Mouse (Mus musculus): Measurements from ENCODE around the gene Atxn7. TPM values are rescaled to one million over a fixed set of nuclear protein-coding genes. Genes with fewer than 3 reads are reported as not detected.
"Not testable (repeated sequence)": the region's sequence is repeated elsewhere in the genome, so short reads cannot be mapped to it uniquely, and the experiment has no call there.

Atxn7 gene
- total RNA-seq, 2 experiments from 2014 or later: 25.8 to 32.9 TPM

- no peak for TF ChIP-seq CTCF (IDR thresholded peaks at IDR 0.05)
- intact Hi-C loops (cut with DNase I): no loop called here
- H3K4me3 ChIP-seq: no peak overlapping the region
- DNase-seq (ENCODE audit: extremely low spot score in 1 of 2, low spot score in 2 of 2): no peak
- H3K27ac ChIP-seq: no peak overlapping the region
Measured at GRCm38 (mm10) chr14:14032842-14033241, 71.6 kb downstream of the Atxn7 start.

GRCm38 (mm10) chr14:14036352-14036751, 75.1 kb downstream of the Atxn7 start:
- Histone ChIP-seq H3K27ac (no peak overlapping the region), H3K4me3 (no peak overlapping the region)
- intact Hi-C loops (cut with DNase I): no loop called here
- no peak for TF ChIP-seq CTCF (IDR thresholded peaks at IDR 0.05)
- DNase-seq (ENCODE audit: extremely low spot score in 1 of 2, low spot score in 2 of 2): no peak

GRCm38 (mm10) chr14:14038233-14038632, 77.0 kb downstream of the Atxn7 start:
- intact Hi-C loops (cut with DNase I): no loop called here
- DNase-seq (ENCODE audit: extremely low spot score in 1 of 2, low spot score in 2 of 2): no peak
- no peak overlapping the region for H3K4me3 ChIP-seq

GRCm38 (mm10) chr14:14042336-14042735, 81.1 kb downstream of the Atxn7 start:
- no peak for DNase-seq (ENCODE audit: extremely low spot score in 1 of 2, low spot score in 2 of 2)
- intact Hi-C loops (cut with DNase I): no loop called here
- TF ChIP-seq CTCF (IDR thresholded peaks at IDR 0.05): no peak
- Histone ChIP-seq H3K27ac (no peak overlapping the region), H3K4me3 (no peak overlapping the region)

More at GRCm38 (mm10) chr14:14038233-14038632, 77.0 kb downstream of the Atxn7 start:
- no peak for TF ChIP-seq CTCF (IDR thresholded peaks at IDR 0.05)
- no peak overlapping the region for H3K27ac ChIP-seq

GRCm38 (mm10) chr14:14054386-14054785, 93.1 kb downstream of the Atxn7 start:
- Histone ChIP-seq H3K27ac (no peak overlapping the region), H3K4me3 (no peak overlapping the region)
- DNase-seq (ENCODE audit: extremely low spot score in 1 of 2, low spot score in 2 of 2): no peak
- intact Hi-C loops (cut with DNase I): loop anchor here (2.0 kb wide), 1 partner anchor 42 kb away; no protein-coding TSS in a partner anchor
- peak; percentile 64 for TF ChIP-seq CTCF (IDR thresholded peaks at IDR 0.05)

GRCm38 (mm10) chr14:14059606-14060005, 98.4 kb downstream of the Atxn7 start:
- not testable (repeated sequence) for H3K27ac ChIP-seq; DNase-seq (ENCODE audit: extremely low spot score in 1 of 2, low spot score in 2 of 2); H3K4me3 ChIP-seq
- intact Hi-C loops (cut with DNase I): loop anchor here (10.0 kb wide), 1 partner anchor 65 kb away; the partner anchor contains the start of gene Psmd6

GRCm38 (mm10) chr14:14062531-14063245, 101.4 kb downstream of the Atxn7 start:
- no peak for TF ChIP-seq CTCF (IDR thresholded peaks at IDR 0.05)
- no peak for DNase-seq (ENCODE audit: extremely low spot score in 1 of 2, low spot score in 2 of 2)
- Histone ChIP-seq H3K4me3 (no peak overlapping the region), H3K27ac (no peak overlapping the region)
- intact Hi-C loops (cut with DNase I): loop anchor here (10.0 kb wide), 1 partner anchor 62 kb away; the partner anchor contains the start of gene Psmd6

- H3K27ac ChIP-seq: no peak overlapping the region
- H3K4me3 ChIP-seq: no peak overlapping the region
- TF ChIP-seq CTCF (IDR thresholded peaks at IDR 0.05): no peak
- intact Hi-C loops (cut with DNase I): loop anchor here (10.0 kb wide), 1 partner anchor 61 kb away; the partner anchor contains the start of gene Psmd6
- no peak for DNase-seq (ENCODE audit: extremely low spot score in 1 of 2, low spot score in 2 of 2)
Measured at GRCm38 (mm10) chr14:14063382-14063781, 102.1 kb downstream of the Atxn7 start.

GRCm38 (mm10) chr14:14064486-14065141, 103.4 kb downstream of the Atxn7 start:
- Histone ChIP-seq H3K27ac (no peak overlapping the region; the same call in 1 of the 2 replicates), H3K4me3 (no peak overlapping the region)
- DNase-seq (ENCODE audit: extremely low spot score in 1 of 2, low spot score in 2 of 2): no peak
- intact Hi-C loops (cut with DNase I): loop anchor here (10.0 kb wide), 1 partner anchor 60 kb away; the partner anchor contains the start of gene Psmd6
- TF ChIP-seq CTCF (IDR thresholded peaks at IDR 0.05): no peak

GRCm38 (mm10) chr14:14065142-14065498, 103.9 kb downstream of the Atxn7 start:
- intact Hi-C loops (cut with DNase I): loop anchor here (10.0 kb wide), 1 partner anchor 60 kb away; the partner anchor contains the start of gene Psmd6
- no peak overlapping the region for H3K4me3 ChIP-seq
- TF ChIP-seq CTCF (IDR thresholded peaks at IDR 0.05): no peak
- H3K27ac ChIP-seq: no peak overlapping the region; the same call in 1 of the 2 replicates
- no peak for DNase-seq (ENCODE audit: extremely low spot score in 1 of 2, low spot score in 2 of 2)

- Histone ChIP-seq H3K27ac (no peak overlapping the region), H3K4me3 (no peak overlapping the region)
- intact Hi-C loops (cut with DNase I): loop anchor here (10.0 kb wide), 1 partner anchor 59 kb away; the partner anchor contains the start of gene Psmd6
- no peak for TF ChIP-seq CTCF (IDR thresholded peaks at IDR 0.05)
- DNase-seq (ENCODE audit: extremely low spot score in 1 of 2, low spot score in 2 of 2): no peak
Measured at GRCm38 (mm10) chr14:14066241-14066640, 105.0 kb downstream of the Atxn7 start.

Measured in left cerebral cortex, adult 2 months (tissue).